In genomic region chr12:58213451-58214288, GRCm38 (mm10) we compare ENCODE assay signal across 8 mouse cellular contexts. TPM values are rescaled to one million over a fixed set of nuclear protein-coding genes. Genes with fewer than 3 reads are reported as not detected.
DNase-seq lines count a peak whose midpoint lies in the region; ATAC-seq lines count a peak whose summit lies in the region.

No protein-coding gene starts in this region.

- no peak overlapping the region for H3K9ac ChIP-seq in liver, embryonic 15.5 days
- H3K9ac ChIP-seq in neural tube, embryonic 15.5 days (replicated peaks): peak overlapping the region; percentile 53

- WGBS in liver, embryonic 15.5 days (ENCODE audit: insufficient replicate concordance): 1% methylated on average over 38 of the region's 40 CpGs
- under 1% methylated on average over 38 of the region's 40 CpGs for WGBS in neural tube, embryonic 15.5 days

- H3K36me3 ChIP-seq in liver, embryonic 15.5 days (replicated peaks): no peaks in the 10 kb centered on the region
- no peaks in the 10 kb centered on the region for H3K36me3 ChIP-seq in neural tube, embryonic 15.5 days

- H3K9me3 ChIP-seq in liver, embryonic 15.5 days (replicated peaks): no peaks in the 10 kb centered on the region
- H3K9me3 ChIP-seq in neural tube, embryonic 15.5 days (replicated peaks): no peaks in the 10 kb centered on the region

- peak; percentile 21 for DNase-seq in urinary bladder, postnatal 14 days (ENCODE audit: low spot score)
- DNase-seq in urinary bladder, adult 18-20 months (ENCODE audit: low spot score in 2 of 2): no peak
- peak; percentile 4 for DNase-seq in kidney, adult 11 months
- no peak for DNase-seq in spleen, postnatal 10 days (ENCODE audit: low spot score in 2 of 2)
- DNase-seq in thymus, postnatal 14 days: no peak

- ATAC-seq in granulocyte monocyte progenitor cell, adult 5-6 weeks (replicated peaks; ENCODE audit: poor library complexity, severe bottlenecking): peak; percentile 9
- no peak for ATAC-seq in liver, embryonic 15.5 days (ENCODE audit: insufficient read depth)
- ATAC-seq in neural tube, embryonic 15.5 days (ENCODE audit: low FRiP score): peak; percentile 35

- H3K4me2 ChIP-seq in liver, embryonic 15.5 days: peak overlapping the region; percentile 49
- H3K4me2 ChIP-seq in neural tube, embryonic 15.5 days: peak overlapping the region; percentile 81

- H3K27me3 ChIP-seq in liver, embryonic 15.5 days: peaks cover 43% of the 10 kb centered on the region
- peaks cover 26% of the 10 kb centered on the region for H3K27me3 ChIP-seq in neural tube, embryonic 15.5 days (replicated peaks)

- H3K27ac ChIP-seq in liver, embryonic 15.5 days (replicated peaks): no peak overlapping the region
- H3K27ac ChIP-seq in neural tube, embryonic 15.5 days (replicated peaks): peak overlapping the region; percentile 42

- H3K4me1 ChIP-seq in liver, embryonic 15.5 days (replicated peaks): no peaks in the 10 kb centered on the region; the same call in 1 of the 2 replicates
- peaks cover 44% of the 10 kb centered on the region for H3K4me1 ChIP-seq in neural tube, embryonic 15.5 days

- H3K4me3 ChIP-seq in liver, embryonic 15.5 days (replicated peaks): 0 out of 2 replicates have a peak overlapping the region, but pooled peaks have one; percentile 4
- peak overlapping the region; percentile 54 for H3K4me3 ChIP-seq in neural tube, embryonic 15.5 days (replicated peaks)

RNA-seq across cellular contexts. Expression of gene Sstr1, which starts 2.1 kb away (rescaled TPM):
- total RNA-seq in granulocyte monocyte progenitor cell, adult 5-6 weeks (2014; fragmentation: Nextera tagmentation): not detected in 2 replicates
- total RNA-seq in granulocyte monocyte progenitor cell, adult 5-6 weeks (2017): not detected in 2 replicates
- polyA plus RNA-seq in liver, embryonic 15.5 days (2015; fragmentation: Nextera tagmentation; extraction: Ambion mirVana): not detected in 2 replicates
- polyA plus RNA-seq in neural tube, embryonic 15.5 days (2015; fragmentation: Nextera tagmentation; extraction: Ambion mirVana): 22.7 and 26.5 TPM in 2 replicates

RNA-seq across cellular contexts. Expression of gene Clec14a, which starts 55.4 kb away (rescaled TPM):
- not detected in 2 replicates for total RNA-seq in granulocyte monocyte progenitor cell, adult 5-6 weeks (2014; fragmentation: Nextera tagmentation)
- total RNA-seq in granulocyte monocyte progenitor cell, adult 5-6 weeks (2017): not detected in 2 replicates
- polyA plus RNA-seq in liver, embryonic 15.5 days (2015; fragmentation: Nextera tagmentation; extraction: Ambion mirVana): 6.0 and 6.1 TPM in 2 replicates
- polyA plus RNA-seq in neural tube, embryonic 15.5 days (2015; fragmentation: Nextera tagmentation; extraction: Ambion mirVana): 7.2 and 9.1 TPM in 2 replicates

Comparison
In these comparisons a context has a peak if more than half of its experiments do, and no peak if none do; other contexts are left out.
1. DNase-seq: peak in urinary bladder, postnatal 14 days (single experiment) and kidney, adult 11 months (single experiment); none in urinary bladder, adult 18-20 months (0 of 2), spleen, postnatal 10 days (0 of 2) and thymus, postnatal 14 days (single experiment).
2. RNA of gene Sstr1, which starts 2.1 kb away (polyA plus RNA-seq): 22.7 to 26.5 TPM in neural tube, embryonic 15.5 days; not detected in liver, embryonic 15.5 days; every median in the first group is over 10 times any median in the second.